Mouse (Mus musculus) embryo, embryonic 10.5 days (tissue): ENCODE results near the gene Supv3l1.
"Not testable (repeated sequence)": the region's sequence is repeated elsewhere in the genome, so short reads cannot be mapped to it uniquely, and the experiment has no call there.

ENCODE experiments used
- DNase-seq: peaks from one replicate; pipeline ENCODE4 v3.0.0-alpha.2; 2015; ENCODE audit warnings: low spot score

Gene Supv3l1

GRCm38 (mm10) chr10:62449364-62450279, at the start of gene Supv3l1, which contains the start of gene 4930507D05Rik:
Gene Supv3l1, minus strand, starts transcription at chr10:62449738.
Gene 4930507D05Rik, plus strand, starts transcription at chr10:62449489.
- peak; percentile 93 for DNase-seq

- not testable (repeated sequence) for DNase-seq
Measured at GRCm38 (mm10) chr10:62491681-62492080, 42.1 kb upstream of the Supv3l1 start.

- DNase-seq = peak; percentile 84
Measured at GRCm38 (mm10) chr10:62488266-62488665, 38.7 kb upstream of the Supv3l1 start.

- peak; percentile 99 for DNase-seq
Measured at GRCm38 (mm10) chr10:62486618-62487415, 37.3 kb upstream of the Supv3l1 start, which contains the start of gene Vps26a. Gene Vps26a, minus strand, starts transcription at chr10:62486805.

- peak; percentile 71 for DNase-seq
Measured at GRCm38 (mm10) chr10:62485878-62486582, 36.5 kb upstream of the Supv3l1 start.

GRCm38 (mm10) chr10:62481108-62481852, 31.7 kb upstream of the Supv3l1 start:
- no peak for DNase-seq

GRCm38 (mm10) chr10:62476980-62477379, 27.4 kb upstream of the Supv3l1 start:
- no peak for DNase-seq

GRCm38 (mm10) chr10:62474944-62475343, 25.4 kb upstream of the Supv3l1 start:
- no peak for DNase-seq

GRCm38 (mm10) chr10:62471105-62471504, 21.6 kb upstream of the Supv3l1 start:
- DNase-seq = no peak

- DNase-seq = no peak
Measured at GRCm38 (mm10) chr10:62469736-62470135, 20.2 kb upstream of the Supv3l1 start.

GRCm38 (mm10) chr10:62461321-62461720, 11.8 kb upstream of the Supv3l1 start:
- DNase-seq = no peak

- not testable (repeated sequence) for DNase-seq
Measured at GRCm38 (mm10) chr10:62452001-62452400, 2.5 kb upstream of the Supv3l1 start.

- no peak for DNase-seq
Measured at GRCm38 (mm10) chr10:62450280-62450640, 722 bp upstream of the Supv3l1 start.

GRCm38 (mm10) chr10:62430427-62430826, 19.1 kb downstream of the Supv3l1 start:
- DNase-seq = no peak

- no peak for DNase-seq
Measured at GRCm38 (mm10) chr10:62425081-62425871, 24.3 kb downstream of the Supv3l1 start.

GRCm38 (mm10) chr10:62422255-62422654, 27.3 kb downstream of the Supv3l1 start, which contains the start of gene Hkdc1:
Gene Hkdc1, minus strand, starts transcription at chr10:62422491.
- peak; percentile 24 for DNase-seq

GRCm38 (mm10) chr10:62421127-62421526, 28.4 kb downstream of the Supv3l1 start:
- no peak for DNase-seq

- DNase-seq = no peak
Measured at GRCm38 (mm10) chr10:62420399-62420798, 29.1 kb downstream of the Supv3l1 start.

- DNase-seq = no peak
Measured at GRCm38 (mm10) chr10:62419422-62419821, 30.1 kb downstream of the Supv3l1 start.

- DNase-seq = no peak
Measured at GRCm38 (mm10) chr10:62418831-62419356, 30.6 kb downstream of the Supv3l1 start.
